Mouse (Mus musculus) neural tube, embryonic 13.5 days (tissue): Measurements from ENCODE around the gene Smg7. TPM values are rescaled to one million over a fixed set of nuclear protein-coding genes. Genes with fewer than 3 reads are reported as not detected.

Experiments used
- ATAC-seq: fragments of 200-750 bp; cut with Nextera tagmentation; 2 replicates; pipeline ENCODE4 v1.8.0; 2017; ENCODE audit warnings: low read depth, mild to moderate bottlenecking, moderate TSS enrichment, moderate library complexity
- H3K27ac ChIP-seq: fragments of 300-500 bp; sonication (generic); replicated peaks from 2 replicates; pipeline ENCODE4 v1.5.1; 2015; ENCODE audit warnings: moderate library complexity, mild to moderate bottlenecking, inconsistent platforms
- H3K27me3 ChIP-seq: fragments of 300-500 bp; sonication (generic); 2 replicates; pipeline ENCODE4 v1.6.1; 2015; ENCODE audit warnings: mild to moderate bottlenecking, inconsistent platforms
- H3K36me3 ChIP-seq: fragments of 300-500 bp; sonication (generic); 2 replicates; pipeline ENCODE4 v1.6.1; 2015; ENCODE audit warnings: mild to moderate bottlenecking, inconsistent platforms
- H3K4me1 ChIP-seq: fragments of 300-500 bp; sonication (generic); replicated peaks from 2 replicates; pipeline ENCODE4 v1.6.1; 2015; ENCODE audit warnings: inconsistent platforms
- H3K4me2 ChIP-seq: fragments of 300-500 bp; sonication (generic); 2 replicates; pipeline ENCODE4 v1.6.1; 2015; ENCODE audit warnings: inconsistent platforms, mild to moderate bottlenecking, moderate library complexity
- H3K4me3 ChIP-seq: fragments of 300-500 bp; sonication (generic); 2 replicates; pipeline ENCODE4 v1.5.1; 2015; ENCODE audit warnings: mild to moderate bottlenecking, inconsistent platforms
- H3K9ac ChIP-seq: fragments of 300-500 bp; sonication (generic); 2 replicates; pipeline ENCODE4 v1.6.1; 2015; ENCODE audit warnings: moderate library complexity, mild to moderate bottlenecking, inconsistent platforms
- H3K9me3 ChIP-seq: fragments of 300-500 bp; sonication (generic); 2 replicates; pipeline ENCODE4 v1.6.1; 2016; ENCODE audit warnings: inconsistent platforms
- WGBS: fragments of 180-500 bp; shearing (Covaris S2); methylation state at CpG from one replicate; pipeline ENCODE4 v1.1.7; 2015; 5-methylcytosine and 5-hydroxymethylcytosine counted together
- polyA plus RNA-seq: library from polyadenylated mRNA; unstranded; fragments of >200 nt; fragmentation: Nextera tagmentation; extraction: Ambion mirVana; gene quantifications from 2 replicates; pipeline ENCODE4 v1.2.1, GENCODE M21; 2015

Gene Smg7
- polyA plus RNA-seq, 1 experiment from 2014 or later: 32.8 TPM

GRCm38 (mm10) chr1:152819558-152819957 is 82.9 kb downstream of the Smg7 start:
- Histone ChIP-seq H3K36me3 (no peaks in the 10 kb centered on the region), H3K9ac (no peak overlapping the region), H3K4me2 (no peak overlapping the region), H3K27ac (no peak overlapping the region), H3K27me3 (no peaks in the 10 kb centered on the region), H3K4me3 (no peak overlapping the region), H3K9me3 (peaks cover 8% of the 10 kb centered on the region), H3K4me1 (peaks cover 38% of the 10 kb centered on the region)
- 80% methylated on average over 6 of the region's 6 CpGs for WGBS
- no peak for ATAC-seq

- no peak overlapping the region for H3K9ac ChIP-seq
- peak; percentile 26; the same call in 1 of the 2 replicates for ATAC-seq
- peaks cover 3% of the 10 kb centered on the region; the same call in 1 of the 2 replicates for H3K9me3 ChIP-seq
- H3K4me2 ChIP-seq: no peak overlapping the region
- no peaks in the 10 kb centered on the region for H3K36me3 ChIP-seq
- peaks cover 38% of the 10 kb centered on the region for H3K4me1 ChIP-seq
- peak overlapping the region; percentile 77 for H3K27ac ChIP-seq
- H3K4me3 ChIP-seq: no peak overlapping the region
- WGBS: 12% methylated on average over 10 of the region's 10 CpGs
- H3K27me3 ChIP-seq: no peaks in the 10 kb centered on the region
Measured at GRCm38 (mm10) chr1:152817794-152818193, 84.7 kb downstream of the Smg7 start.

GRCm38 (mm10) chr1:152817027-152817769 is 85.2 kb downstream of the Smg7 start:
- no peak overlapping the region for H3K4me2 ChIP-seq
- H3K4me3 ChIP-seq: no peak overlapping the region
- peak overlapping the region; percentile 77 for H3K27ac ChIP-seq
- peaks cover 38% of the 10 kb centered on the region for H3K4me1 ChIP-seq
- 17% methylated on average over 12 of the region's 12 CpGs for WGBS
- H3K36me3 ChIP-seq: no peaks in the 10 kb centered on the region
- no peaks in the 10 kb centered on the region for H3K27me3 ChIP-seq
- no peak overlapping the region for H3K9ac ChIP-seq
- peak; percentile 55 for ATAC-seq
- H3K9me3 ChIP-seq: no peaks in the 10 kb centered on the region

GRCm38 (mm10) chr1:152815265-152815701 is 87.2 kb downstream of the Smg7 start:
- ATAC-seq: peak; percentile 79
- Histone ChIP-seq H3K4me1 (peaks cover 38% of the 10 kb centered on the region), H3K27ac (peak overlapping the region; percentile 42; the same call in 1 of the 2 replicates), H3K4me2 (peak overlapping the region; percentile 18; the same call in 1 of the 2 replicates), H3K36me3 (no peaks in the 10 kb centered on the region), H3K9ac (no peak overlapping the region), H3K9me3 (no peaks in the 10 kb centered on the region), H3K27me3 (no peaks in the 10 kb centered on the region), H3K4me3 (no peak overlapping the region)
- WGBS: 23% methylated on average over 7 of the region's 7 CpGs

GRCm38 (mm10) chr1:152810533-152811439 is 91.7 kb downstream of the Smg7 start:
- Histone ChIP-seq H3K9ac (no peak overlapping the region), H3K4me1 (peaks cover 14% of the 10 kb centered on the region), H3K27ac (no peak overlapping the region), H3K27me3 (no peaks in the 10 kb centered on the region), H3K4me3 (no peak overlapping the region), H3K36me3 (no peaks in the 10 kb centered on the region), H3K4me2 (no peak overlapping the region), H3K9me3 (no peaks in the 10 kb centered on the region)
- WGBS: 69% methylated on average over 13 of the region's 13 CpGs
- no peak for ATAC-seq

- no peak overlapping the region for H3K27ac ChIP-seq
- 41% methylated on average over 8 of the region's 8 CpGs for WGBS
- no peak overlapping the region for H3K9ac ChIP-seq
- no peak for ATAC-seq
- H3K36me3 ChIP-seq: no peaks in the 10 kb centered on the region
- H3K4me1 ChIP-seq: 0 out of 2 replicates have a peak, but pooled peaks cover 4% of the 10 kb centered on the region
- H3K27me3 ChIP-seq: no peaks in the 10 kb centered on the region
- no peak overlapping the region for H3K4me2 ChIP-seq
- no peak overlapping the region for H3K4me3 ChIP-seq
- H3K9me3 ChIP-seq: no peaks in the 10 kb centered on the region
Measured at GRCm38 (mm10) chr1:152809541-152810252, 92.7 kb downstream of the Smg7 start.

GRCm38 (mm10) chr1:152808392-152808680 is 94.1 kb downstream of the Smg7 start:
- Histone ChIP-seq H3K27ac (no peak overlapping the region), H3K9me3 (no peaks in the 10 kb centered on the region), H3K4me2 (no peak overlapping the region), H3K36me3 (no peaks in the 10 kb centered on the region), H3K9ac (no peak overlapping the region), H3K4me3 (no peak overlapping the region), H3K27me3 (no peaks in the 10 kb centered on the region), H3K4me1 (0 out of 2 replicates have a peak, but pooled peaks cover 3% of the 10 kb centered on the region)
- 71% methylated on average over 2 of the region's 2 CpGs for WGBS
- ATAC-seq: no peak

- H3K4me2 ChIP-seq: no peak overlapping the region
- H3K9me3 ChIP-seq: no peaks in the 10 kb centered on the region
- H3K4me1 ChIP-seq: 0 out of 2 replicates have a peak, but pooled peaks cover 3% of the 10 kb centered on the region
- H3K36me3 ChIP-seq: no peaks in the 10 kb centered on the region
- no peaks in the 10 kb centered on the region for H3K27me3 ChIP-seq
- no peak overlapping the region for H3K9ac ChIP-seq
- 69% methylated on average over 18 of the region's 18 CpGs for WGBS
- no peak overlapping the region for H3K27ac ChIP-seq
- no peak for ATAC-seq
- no peak overlapping the region for H3K4me3 ChIP-seq
Measured at GRCm38 (mm10) chr1:152807619-152808391, 94.6 kb downstream of the Smg7 start.

- Histone ChIP-seq H3K9ac (no peak overlapping the region), H3K9me3 (no peaks in the 10 kb centered on the region), H3K4me1 (peaks cover 3% of the 10 kb centered on the region; the same call in 1 of the 2 replicates), H3K4me2 (no peak overlapping the region), H3K4me3 (no peak overlapping the region), H3K27me3 (no peaks in the 10 kb centered on the region), H3K27ac (no peak overlapping the region), H3K36me3 (no peaks in the 10 kb centered on the region)
- WGBS: 88% methylated on average over 6 of the region's 6 CpGs
- ATAC-seq: no peak
Measured at GRCm38 (mm10) chr1:152804907-152805306, 97.5 kb downstream of the Smg7 start.

GRCm38 (mm10) chr1:152800633-152801176 is 101.7 kb downstream of the Smg7 start:
- no peak for ATAC-seq
- Histone ChIP-seq H3K4me3 (no peak overlapping the region), H3K27me3 (no peaks in the 10 kb centered on the region), H3K9ac (no peak overlapping the region), H3K4me2 (no peak overlapping the region), H3K36me3 (no peaks in the 10 kb centered on the region), H3K27ac (no peak overlapping the region), H3K9me3 (no peaks in the 10 kb centered on the region), H3K4me1 (peaks cover 7% of the 10 kb centered on the region; the same call in 1 of the 2 replicates)
- 77% methylated on average over 13 of the region's 13 CpGs for WGBS

GRCm38 (mm10) chr1:152799897-152800296 is 102.5 kb downstream of the Smg7 start, which contains the start of gene Ncf2:
Gene Ncf2, plus strand, starts transcription at chr1:152800194.
- Histone ChIP-seq H3K4me2 (no peak within 1 kb of the TSS), H3K9ac (no peak within 1 kb of the TSS), H3K27me3 (no peaks in the 10 kb centered on the region), H3K27ac (peak within 1 kb of the TSS; percentile 15; the same call in 1 of the 2 replicates), H3K4me3 (no peak within 1 kb of the TSS), H3K9me3 (no peaks in the 10 kb centered on the region), H3K4me1 (peaks cover 7% of the 10 kb centered on the region; the same call in 1 of the 2 replicates), H3K36me3 (no peaks in the 10 kb centered on the region)
- ATAC-seq: peak; percentile 92
- 6% methylated on average over 2 of the region's 2 CpGs for whole genome bisulfite sequencing
